Mouse (Mus musculus): ENCODE measurements around the gene Polr3g. TPM values are rescaled to one million over a fixed set of nuclear protein-coding genes. Genes with fewer than 3 reads are reported as not detected.
"Not testable (repeated sequence)": the region's sequence is repeated elsewhere in the genome, so short reads cannot be mapped to it uniquely, and the experiment has no call there.

Polr3g gene
- polyA plus RNA-seq, 1 experiment from 2014 or later = 11.9 TPM

DNA sequence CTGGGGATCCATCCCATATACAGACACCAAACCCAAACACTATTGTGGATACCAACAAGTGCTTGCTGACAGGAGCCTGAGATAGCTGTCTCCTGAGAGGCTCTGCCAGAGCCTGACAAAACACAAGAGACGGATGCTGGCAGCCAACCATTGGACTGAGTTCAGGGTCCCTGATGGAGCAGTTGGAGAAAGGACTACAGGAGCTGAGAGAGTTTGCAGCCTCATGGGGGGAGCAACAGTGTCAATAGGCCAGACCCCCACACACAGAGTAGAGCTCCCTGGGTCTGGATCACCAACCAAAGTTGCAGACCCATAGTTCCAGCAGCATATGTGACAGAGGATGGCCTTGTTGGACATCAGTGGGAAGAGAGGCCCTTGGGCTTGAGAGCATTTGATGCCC is 83.0 kb downstream of the Polr3g start:
- ATAC-seq; H3K4me2 ChIP-seq (ENCODE audit: low read depth, low read length); H3K9ac ChIP-seq (ENCODE audit: low read depth, low read length); H3K4me1 ChIP-seq (ENCODE audit: control insufficient read depth, insufficient read depth, low read length); H3K36me3 ChIP-seq (ENCODE audit: control insufficient read depth, insufficient read depth, low read length); H3K4me3 ChIP-seq (ENCODE audit: low read length); H3K9me3 ChIP-seq (ENCODE audit: control insufficient read depth, low read length); H3K27ac ChIP-seq (ENCODE audit: low read length); H3K27me3 ChIP-seq (replicated peaks; ENCODE audit: control insufficient read depth, insufficient read depth, low read length): not testable (repeated sequence)
- WGBS = 79% methylated on average over 1 of the region's 1 CpGs

Other genes starting within 250 kb of the Polr3g start
- 0.56 and 0.73 TPM in 2 replicates for gene Adgrv1, start 77.9 kb downstream of the Polr3g start, polyA plus RNA-seq (2015; fragmentation: Nextera tagmentation; extraction: Ambion mirVana)
- gene Lysmd3, start 53.4 kb downstream of the Polr3g start, polyA plus RNA-seq (2015; fragmentation: Nextera tagmentation; extraction: Ambion mirVana) = 23.7 and 24.7 TPM in 2 replicates
- gene Mblac2, start 328 bp upstream of the Polr3g start, polyA plus RNA-seq (2015; fragmentation: Nextera tagmentation; extraction: Ambion mirVana) = 8.8 and 8.9 TPM in 2 replicates
- 142 and 164 TPM in 2 replicates for gene Cetn3, start 72.1 kb upstream of the Polr3g start, polyA plus RNA-seq (2015; fragmentation: Nextera tagmentation; extraction: Ambion mirVana)

Measured in intestine, embryonic 16.5 days (tissue).